ENCODE assay signal across 8 mouse cellular contexts in genomic region chr16:4212963-4213798, GRCm38 (mm10). TPM values are rescaled to one million over a fixed set of nuclear protein-coding genes. Genes with fewer than 3 reads are reported as not detected.
DNase-seq lines count a peak whose midpoint lies in the region; ATAC-seq lines count a peak whose summit lies in the region.

No protein-coding gene starts in this region.

- H3K4me3 ChIP-seq in embryonic facial prominence, embryonic 14.5 days (ENCODE audit: low read depth, low read length): peak overlapping the region; percentile 100
- peak overlapping the region; percentile 98 for H3K4me3 ChIP-seq in kidney, embryonic 14.5 days (ENCODE audit: low read length)
- H3K4me3 ChIP-seq in liver, embryonic 13.5 days (replicated peaks): peak overlapping the region; percentile 94

- peak; percentile 54 for DNase-seq in 3T3-L1 (ENCODE audit: low read depth, low spot score)
- DNase-seq in adrenal gland, postnatal 25 days: peak; percentile 83
- peak; percentile 77 for DNase-seq in embryonic facial prominence, embryonic 14.5 days (ENCODE audit: low spot score)
- DNase-seq in heart, adult 9 months (ENCODE audit: low spot score in 2 of 2): peak; percentile 53 to 56
- DNase-seq in liver, embryonic 13.5 days: peak; percentile 51
- peak; percentile 51 to 69 for DNase-seq in natural killer cell, adult 2 months (ENCODE audit: low spot score in 2 of 2)
- DNase-seq in splenic B cell, adult 2 months (ENCODE audit: low read depth, low spot score): peak; percentile 78

- WGBS in embryonic facial prominence, embryonic 14.5 days: under 1% methylated on average over 32 of the region's 128 CpGs
- WGBS in kidney, embryonic 14.5 days: under 1% methylated on average over 69 of the region's 128 CpGs
- WGBS in liver, embryonic 13.5 days (ENCODE audit: insufficient replicate concordance): under 1% methylated on average over 86 of the region's 128 CpGs

- H3K36me3 ChIP-seq in embryonic facial prominence, embryonic 14.5 days (ENCODE audit: control insufficient read depth, insufficient read depth, low read length): no peaks in the 10 kb centered on the region; the same call in 1 of the 2 replicates
- peaks cover 6% of the 10 kb centered on the region; the same call in 1 of the 2 replicates for H3K36me3 ChIP-seq in kidney, embryonic 14.5 days (ENCODE audit: control insufficient read depth, insufficient read depth, low read length)
- 0 out of 2 replicates have a peak, but pooled peaks cover 3% of the 10 kb centered on the region for H3K36me3 ChIP-seq in liver, embryonic 13.5 days
- H3K36me3 ChIP-seq in splenic B cell, adult 2 months (ENCODE audit: control insufficient read depth, insufficient read depth, low read length, poor library complexity, severe bottlenecking): no peaks in the 10 kb centered on the region

- no peaks in the 10 kb centered on the region for H3K27me3 ChIP-seq in embryonic facial prominence, embryonic 14.5 days (replicated peaks; ENCODE audit: control insufficient read depth, insufficient read depth, low read length)
- H3K27me3 ChIP-seq in kidney, embryonic 14.5 days (ENCODE audit: control insufficient read depth, insufficient read depth, low read length): no peaks in the 10 kb centered on the region
- H3K27me3 ChIP-seq in liver, embryonic 13.5 days: peaks cover 24% of the 10 kb centered on the region
- H3K27me3 ChIP-seq in splenic B cell, adult 2 months (ENCODE audit: control insufficient read depth, insufficient read depth, low read length, poor library complexity, severe bottlenecking): no peaks in the 10 kb centered on the region

- ATAC-seq in embryonic facial prominence, embryonic 14.5 days (ENCODE audit: low read depth): peak; percentile 81
- ATAC-seq in kidney, embryonic 14.5 days (ENCODE audit: low FRiP score, low TSS enrichment): peak; percentile 76
- peak; percentile 62 for ATAC-seq in liver, embryonic 13.5 days (ENCODE audit: low read depth)

- peak overlapping the region; percentile 96 for H3K9ac ChIP-seq in embryonic facial prominence, embryonic 14.5 days (ENCODE audit: low read depth, low read length)
- peak overlapping the region; percentile 98 for H3K9ac ChIP-seq in kidney, embryonic 14.5 days (ENCODE audit: low read depth, low read length)
- peak overlapping the region; percentile 79 for H3K9ac ChIP-seq in liver, embryonic 13.5 days

- H3K4me2 ChIP-seq in embryonic facial prominence, embryonic 14.5 days (ENCODE audit: low read depth, low read length): peak overlapping the region; percentile 70
- peak overlapping the region; percentile 44 for H3K4me2 ChIP-seq in kidney, embryonic 14.5 days (replicated peaks; ENCODE audit: low read depth, low read length)
- peak overlapping the region; percentile 98 for H3K4me2 ChIP-seq in liver, embryonic 13.5 days

- no peaks in the 10 kb centered on the region for H3K9me3 ChIP-seq in embryonic facial prominence, embryonic 14.5 days (ENCODE audit: control insufficient read depth, low read length)
- H3K9me3 ChIP-seq in kidney, embryonic 14.5 days (ENCODE audit: control insufficient read depth, low read length): no peaks in the 10 kb centered on the region
- H3K9me3 ChIP-seq in liver, embryonic 13.5 days (replicated peaks): no peaks in the 10 kb centered on the region

- H3K4me1 ChIP-seq in embryonic facial prominence, embryonic 14.5 days (ENCODE audit: control insufficient read depth, insufficient read depth, low read length): peaks cover 16% of the 10 kb centered on the region; the same call in 1 of the 2 replicates
- peaks cover 16% of the 10 kb centered on the region for H3K4me1 ChIP-seq in kidney, embryonic 14.5 days (ENCODE audit: control insufficient read depth, insufficient read depth, low read length)
- H3K4me1 ChIP-seq in liver, embryonic 13.5 days (replicated peaks): peaks cover 39% of the 10 kb centered on the region

- H3K27ac ChIP-seq in embryonic facial prominence, embryonic 14.5 days (replicated peaks; ENCODE audit: low read depth, low read length): peak overlapping the region; percentile 100
- peak overlapping the region; percentile 86; the same call in 1 of the 2 replicates for H3K27ac ChIP-seq in kidney, embryonic 14.5 days (ENCODE audit: low read depth, low read length)
- peak overlapping the region; percentile 90 for H3K27ac ChIP-seq in liver, embryonic 13.5 days

RNA-seq across cellular contexts. Expression of gene Crebbp, which starts 0.6 kb away (rescaled TPM):
- total RNA-seq in adrenal gland, postnatal 25 days (2021): 66.2 and 71.0 TPM in 2 replicates
- polyA plus RNA-seq in embryonic facial prominence, embryonic 14.5 days (2014; fragmentation: Nextera tagmentation; extraction: Ambion mirVana): 41.6 and 43.0 TPM in 2 replicates
- polyA plus RNA-seq in kidney, embryonic 14.5 days (2014; fragmentation: Nextera tagmentation; extraction: Ambion mirVana): 47.2 and 55.0 TPM in 2 replicates
- 8.8 and 9.1 TPM in 2 replicates for polyA plus RNA-seq in liver, embryonic 13.5 days (2015; fragmentation: Nextera tagmentation; extraction: Ambion mirVana)

Comparison
In these comparisons a context has a peak if more than half of its experiments do, and no peak if none do; other contexts are left out.
1. Peak in every context shown above with its lines: DNase-seq, ATAC-seq, H3K4me3 ChIP-seq and H3K27ac ChIP-seq.
2. H3K4me2 ChIP-seq: peak in every context shown above with its lines; median percentile 98 in liver, embryonic 13.5 days; 70 in embryonic facial prominence, embryonic 14.5 days; 44 in kidney, embryonic 14.5 days.